Mouse (Mus musculus): ENCODE measurements around the gene D430041D05Rik.

DNA sequence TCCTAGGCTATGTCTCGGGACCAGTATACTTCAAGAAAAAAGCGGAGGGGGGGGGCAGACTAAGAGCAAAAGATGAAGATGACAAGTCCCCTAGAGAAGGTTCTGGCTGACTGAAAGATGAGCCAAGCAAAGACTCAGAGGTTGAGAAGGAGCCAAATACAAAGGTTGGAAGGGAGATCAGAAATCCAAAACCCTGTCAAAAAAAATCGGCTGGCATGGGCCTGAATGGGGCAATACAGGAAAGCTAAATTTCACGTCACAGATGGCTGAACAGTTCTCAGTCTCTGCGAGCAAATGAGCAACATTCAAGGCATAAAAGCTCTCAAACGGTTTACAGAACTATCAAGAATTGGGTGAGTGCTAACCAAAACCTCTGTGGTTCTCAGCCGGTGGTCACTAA, 2.5 kb downstream of the D430041D05Rik start:
- TF ChIP-seq GATA1 (IDR thresholded peaks at IDR 0.05; ENCODE audit: borderline replicate concordance, low read length) (no peak), FLI1 (IDR thresholded peaks at IDR 0.05; ENCODE audit: low read length) (no peak)
